Mouse (Mus musculus) midbrain, embryonic 14.5 days (tissue): ENCODE data around the gene Nrxn1. TPM values are rescaled to one million over a fixed set of nuclear protein-coding genes. Genes with fewer than 3 reads are reported as not detected.

Experiments
- ATAC-seq: fragments of 200-750 bp; cut with Nextera tagmentation; 2 replicates; pipeline ENCODE4 v1.8.0; 2017; ENCODE audit warnings: moderate number of reproducible peaks, moderate library complexity; ENCODE audit not compliant: low FRiP score, low TSS enrichment
- DNase-seq: peaks from one replicate; pipeline ENCODE4 v3.0.0-alpha.2; 2015
- H3K27ac ChIP-seq: fragments of 300-500 bp; sonication (generic); replicated peaks from 2 replicates; pipeline ENCODE4 v1.5.1; 2014; ENCODE audit warnings: mild to moderate bottlenecking, low read depth, low read length, moderate library complexity
- H3K27me3 ChIP-seq: fragments of 300-500 bp; sonication (generic); 2 replicates; pipeline ENCODE4 v1.6.1; 2014; ENCODE audit warnings: low read length, control low read depth, mixed read lengths; ENCODE audit not compliant: control insufficient read depth, insufficient read depth
- H3K36me3 ChIP-seq: fragments of 300-500 bp; sonication (generic); 2 replicates; pipeline ENCODE4 v1.6.1; 2014; ENCODE audit warnings: low read length, control low read depth; ENCODE audit not compliant: control insufficient read depth, insufficient read depth
- H3K4me1 ChIP-seq: fragments of 300-500 bp; sonication (generic); 2 replicates; pipeline ENCODE4 v1.6.1; 2014; ENCODE audit warnings: mild to moderate bottlenecking, antibody characterized with exemption, low read length, control low read depth; ENCODE audit not compliant: control insufficient read depth, insufficient read depth
- H3K4me2 ChIP-seq: fragments of 300-500 bp; sonication (generic); 2 replicates; pipeline ENCODE4 v1.6.1; 2014; ENCODE audit warnings: mild to moderate bottlenecking, low read length, moderate library complexity
- H3K4me3 ChIP-seq: fragments of 300-500 bp; sonication (generic); replicated peaks from 2 replicates; pipeline ENCODE4 v1.5.1; 2014; ENCODE audit warnings: low read depth, low read length
- H3K9ac ChIP-seq: fragments of 300-500 bp; sonication (generic); replicated peaks from 2 replicates; pipeline ENCODE4 v1.6.1; 2014; ENCODE audit warnings: mild to moderate bottlenecking, low read length, moderate library complexity
- H3K9me3 ChIP-seq: fragments of 300-500 bp; sonication (generic); 2 replicates; pipeline ENCODE4 v1.6.1; 2016; ENCODE audit warnings: low read length, control low read depth, mixed read lengths; ENCODE audit not compliant: control insufficient read depth
- WGBS: fragments of 180-500 bp; shearing (Covaris S2); extraction: QIAGEN DNeasy Blood & Tissue Kit; methylation state at CpG from one replicate; pipeline ENCODE4 v1.1.7; 2014; 5-methylcytosine and 5-hydroxymethylcytosine counted together
- polyA plus RNA-seq: library from polyadenylated mRNA; unstranded; fragments of >200 nt; fragmentation: Nextera tagmentation; extraction: Ambion mirVana; gene quantifications from 2 replicates; pipeline ENCODE4 v1.2.1, GENCODE M21; 2014

Nrxn1 gene
- polyA plus RNA-seq, 1 experiment from 2014 or later, result 171 TPM

GRCm38 (mm10) chr17:90695086-90695584, 397.7 kb downstream of the Nrxn1 start:
- 92% methylated on average over 5 of the region's 5 CpGs for WGBS

GRCm38 (mm10) chr17:90684172-90684571, 408.7 kb downstream of the Nrxn1 start:
- ATAC-seq, result no peak
- DNase-seq, result no peak

More at GRCm38 (mm10) chr17:90695086-90695584, 397.7 kb downstream of the Nrxn1 start:
- Histone ChIP-seq H3K9ac (no peak overlapping the region), H3K36me3 (no peaks in the 10 kb centered on the region), H3K4me3 (no peak overlapping the region), H3K9me3 (no peaks in the 10 kb centered on the region), H3K4me2 (no peak overlapping the region), H3K4me1 (peaks cover 27% of the 10 kb centered on the region), H3K27me3 (no peaks in the 10 kb centered on the region), H3K27ac (peak overlapping the region; percentile 84; the same call in 1 of the 2 replicates)
- ATAC-seq (no peak), DNase-seq (no peak)

DNA sequence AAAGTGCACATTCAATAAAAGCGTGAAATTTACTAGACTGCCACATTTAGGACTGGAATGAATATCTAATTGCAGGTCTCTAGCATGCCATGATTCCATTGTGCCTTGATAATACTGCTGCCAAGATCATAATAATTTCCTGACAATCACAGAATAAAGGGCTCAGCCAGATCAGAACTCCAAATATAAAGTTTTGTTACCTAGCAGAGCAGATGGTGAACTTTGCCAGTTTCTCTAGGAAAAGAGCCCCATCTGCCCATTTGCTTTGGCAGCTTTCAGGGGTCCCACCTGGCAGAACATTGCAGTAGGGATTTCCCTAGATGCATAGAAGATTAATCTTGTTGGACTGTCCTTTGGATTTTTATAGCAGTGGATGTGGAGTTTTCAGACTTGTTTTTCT, 411.9 kb downstream of the Nrxn1 start:
- Histone ChIP-seq H3K4me3 (no peak overlapping the region), H3K27ac (no peak overlapping the region), H3K9me3 (no peaks in the 10 kb centered on the region), H3K9ac (no peak overlapping the region), H3K27me3 (no peaks in the 10 kb centered on the region), H3K36me3 (no peaks in the 10 kb centered on the region), H3K4me1 (no peaks in the 10 kb centered on the region), H3K4me2 (no peak overlapping the region)
- ATAC-seq (no peak), DNase-seq (no peak)
- 61% methylated on average over 1 of the region's 1 CpGs for WGBS

More at GRCm38 (mm10) chr17:90684172-90684571, 408.7 kb downstream of the Nrxn1 start:
- Histone ChIP-seq H3K9me3 (no peaks in the 10 kb centered on the region), H3K4me1 (no peaks in the 10 kb centered on the region), H3K4me2 (no peak overlapping the region), H3K9ac (no peak overlapping the region), H3K36me3 (no peaks in the 10 kb centered on the region), H3K27me3 (no peaks in the 10 kb centered on the region), H3K27ac (no peak overlapping the region), H3K4me3 (no peak overlapping the region)

DNA sequence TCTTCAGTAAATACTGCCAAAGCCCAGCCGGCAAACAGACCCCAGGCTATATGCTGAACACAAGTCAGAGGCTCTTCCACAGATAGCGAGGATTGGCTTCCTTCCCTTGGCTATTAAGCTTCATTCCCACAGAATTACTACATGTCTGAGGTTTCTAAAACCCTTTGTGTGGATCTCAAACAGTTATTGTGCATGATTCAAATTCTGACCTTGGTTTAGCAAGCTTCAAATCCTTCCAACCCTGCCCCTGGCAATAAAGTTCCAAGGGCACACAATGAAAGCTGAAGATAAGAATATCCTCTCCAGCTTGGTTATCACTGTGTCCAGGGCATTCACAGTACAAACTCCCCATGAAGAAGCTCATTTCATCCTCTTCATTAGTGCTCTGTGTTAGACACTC, 416.2 kb downstream of the Nrxn1 start:
- no peak overlapping the region for H3K27ac ChIP-seq
- H3K4me1 ChIP-seq, result no peaks in the 10 kb centered on the region
- no peaks in the 10 kb centered on the region for H3K36me3 ChIP-seq
- H3K9me3 ChIP-seq, result no peaks in the 10 kb centered on the region
- H3K4me3 ChIP-seq, result no peak overlapping the region
- DNase-seq, result no peak
- no peak for ATAC-seq
- no peaks in the 10 kb centered on the region for H3K27me3 ChIP-seq
- H3K9ac ChIP-seq, result no peak overlapping the region
- WGBS, result 66% methylated on average over 2 of the region's 2 CpGs
- no peak overlapping the region for H3K4me2 ChIP-seq

GRCm38 (mm10) chr17:90662318-90662717, 430.6 kb downstream of the Nrxn1 start:
- Histone ChIP-seq H3K4me3 (no peak overlapping the region), H3K4me1 (no peaks in the 10 kb centered on the region), H3K27me3 (no peaks in the 10 kb centered on the region), H3K9ac (no peak overlapping the region), H3K4me2 (no peak overlapping the region), H3K36me3 (no peaks in the 10 kb centered on the region), H3K9me3 (no peaks in the 10 kb centered on the region), H3K27ac (no peak overlapping the region)
- DNase-seq, result no peak
- ATAC-seq, result no peak
- WGBS, result 91% methylated on average over 2 of the region's 2 CpGs

GRCm38 (mm10) chr17:90654506-90654905, 438.4 kb downstream of the Nrxn1 start:
- 64% methylated on average over 1 of the region's 1 CpGs for WGBS
- Histone ChIP-seq H3K27me3 (no peaks in the 10 kb centered on the region), H3K4me2 (no peak overlapping the region), H3K4me3 (no peak overlapping the region), H3K9me3 (no peaks in the 10 kb centered on the region), H3K4me1 (no peaks in the 10 kb centered on the region), H3K27ac (no peak overlapping the region), H3K36me3 (no peaks in the 10 kb centered on the region), H3K9ac (no peak overlapping the region)
- DNase-seq (no peak), ATAC-seq (no peak)

DNA sequence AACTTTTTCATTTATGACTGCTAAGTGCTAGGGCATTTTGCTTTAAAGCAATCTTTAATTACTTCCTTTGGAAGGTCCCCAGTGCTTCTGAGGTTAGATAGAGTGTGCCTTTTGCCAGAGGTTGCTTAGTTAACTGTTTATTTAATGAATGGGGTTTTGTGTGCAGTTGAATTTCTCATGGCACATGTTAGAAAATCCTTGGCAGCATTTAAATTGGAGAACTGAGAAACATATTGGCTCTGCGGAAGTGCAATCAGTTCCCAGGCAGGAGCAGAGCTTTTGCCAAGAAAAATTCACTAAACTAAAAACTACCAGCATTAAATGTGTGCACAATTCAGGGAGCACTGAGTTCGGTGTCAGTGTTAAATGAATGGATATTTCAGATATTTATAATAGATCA, 439.5 kb downstream of the Nrxn1 start:
- H3K4me3 ChIP-seq, result no peak overlapping the region
- H3K27me3 ChIP-seq, result no peaks in the 10 kb centered on the region
- H3K27ac ChIP-seq, result no peak overlapping the region
- H3K4me2 ChIP-seq, result no peak overlapping the region
- H3K9me3 ChIP-seq, result no peaks in the 10 kb centered on the region
- DNase-seq, result peak; percentile 15
- H3K36me3 ChIP-seq, result no peaks in the 10 kb centered on the region
- WGBS, result 81% methylated on average over 2 of the region's 2 CpGs
- no peak overlapping the region for H3K9ac ChIP-seq
- no peak for ATAC-seq
- no peaks in the 10 kb centered on the region for H3K4me1 ChIP-seq

- Histone ChIP-seq H3K36me3 (no peaks in the 10 kb centered on the region), H3K4me1 (no peaks in the 10 kb centered on the region), H3K4me3 (no peak overlapping the region), H3K27me3 (no peaks in the 10 kb centered on the region), H3K9ac (no peak overlapping the region), H3K4me2 (no peak overlapping the region), H3K27ac (no peak overlapping the region), H3K9me3 (no peaks in the 10 kb centered on the region)
- ATAC-seq (no peak), DNase-seq (no peak)
- WGBS, result 87% methylated on average over 1 of the region's 1 CpGs
These were observed 442.6 kb downstream of the Nrxn1 start for GRCm38 (mm10) chr17:90650279-90650678.

GRCm38 (mm10) chr17:90638970-90639524, 453.8 kb downstream of the Nrxn1 start:
- ATAC-seq (no peak), DNase-seq (no peak)
- H3K36me3 ChIP-seq, result no peaks in the 10 kb centered on the region
- no peaks in the 10 kb centered on the region for H3K4me1 ChIP-seq
- no peak overlapping the region for H3K27ac ChIP-seq
- H3K27me3 ChIP-seq, result no peaks in the 10 kb centered on the region
- H3K4me3 ChIP-seq, result no peak overlapping the region
- no peaks in the 10 kb centered on the region for H3K9me3 ChIP-seq
- 82% methylated on average over 2 of the region's 2 CpGs for WGBS
- no peak overlapping the region for H3K9ac ChIP-seq
- no peak overlapping the region for H3K4me2 ChIP-seq
